Mouse (Mus musculus) testis, adult 2 months (tissue): ENCODE measurements around the gene Psenen. TPM values are rescaled to one million over a fixed set of nuclear protein-coding genes. Genes with fewer than 3 reads are reported as not detected.
A peak's percentile ranks its signal among the peaks of the same experiment; 100 is the strongest.

Experiments
- H3K27ac ChIP-seq: fragments of 200-500 bp; 2 replicates; pipeline ENCODE4 v1.5.1; 2012; ENCODE audit warnings: low read depth, low read length; ENCODE audit not compliant: control insufficient read depth, insufficient read depth
- H3K27me3 ChIP-seq: fragments of 200-500 bp; 2 replicates; pipeline ENCODE4 v1.6.1; 2012; ENCODE audit warnings: mild to moderate bottlenecking, low read length, moderate library complexity; ENCODE audit not compliant: control insufficient read depth, insufficient read depth
- H3K36me3 ChIP-seq: fragments of 200-500 bp; 2 replicates; pipeline ENCODE4 v1.6.1; 2012; ENCODE audit warnings: mild to moderate bottlenecking, low read length; ENCODE audit not compliant: control insufficient read depth, insufficient read depth
- H3K4me1 ChIP-seq: fragments of 200-500 bp; 2 replicates; pipeline ENCODE4 v1.6.1; 2012; ENCODE audit warnings: low read length; ENCODE audit not compliant: control insufficient read depth, insufficient read depth
- H3K4me3 ChIP-seq: fragments of 200-500 bp; 2 replicates; pipeline ENCODE4 v1.5.1; 2012; ENCODE audit warnings: low read depth, mild to moderate bottlenecking, low read length, moderate library complexity, mixed read lengths; ENCODE audit not compliant: control insufficient read depth
- CTCF ChIP-seq: fragments of 200-500 bp; IDR thresholded peaks from 2 replicates; pipeline ENCODE4 v1.5.1; 2012; ENCODE audit warnings: low read depth, mild to moderate bottlenecking, inconsistent platforms, low read length, moderate library complexity; ENCODE audit not compliant: control insufficient read depth, insufficient read depth, insufficient replicate concordance
- POLR2A ChIP-seq: fragments of 200-500 bp; IDR thresholded peaks from 2 replicates; pipeline ENCODE4 v1.6.1; 2012; ENCODE audit warnings: low read depth, mild to moderate bottlenecking, inconsistent platforms, low read length, moderate library complexity; ENCODE audit not compliant: control insufficient read depth
- polyA plus RNA-seq: library from polyadenylated mRNA; depleted of rRNA; stranded (reverse); fragments of >200 nt; gene quantifications from 2 replicates; pipeline ENCODE4 v1.2.3, GENCODE M21; 2012

Psenen gene
- polyA plus RNA-seq, 1 experiment: 167 TPM

- peaks cover 2% of the 10 kb centered on the region for H3K36me3 ChIP-seq
- peaks cover 14% of the 10 kb centered on the region for H3K4me1 ChIP-seq
- no peak overlapping the region for H3K4me3 ChIP-seq
- no peak overlapping the region for H3K27ac ChIP-seq
- no peak for TF ChIP-seq CTCF
- no peak for TF ChIP-seq POLR2A
- H3K27me3 ChIP-seq: no peaks in the 10 kb centered on the region
These were observed 39.2 kb upstream of the Psenen start for GRCm38 (mm10) chr7:30602583-30602982.

DNA sequence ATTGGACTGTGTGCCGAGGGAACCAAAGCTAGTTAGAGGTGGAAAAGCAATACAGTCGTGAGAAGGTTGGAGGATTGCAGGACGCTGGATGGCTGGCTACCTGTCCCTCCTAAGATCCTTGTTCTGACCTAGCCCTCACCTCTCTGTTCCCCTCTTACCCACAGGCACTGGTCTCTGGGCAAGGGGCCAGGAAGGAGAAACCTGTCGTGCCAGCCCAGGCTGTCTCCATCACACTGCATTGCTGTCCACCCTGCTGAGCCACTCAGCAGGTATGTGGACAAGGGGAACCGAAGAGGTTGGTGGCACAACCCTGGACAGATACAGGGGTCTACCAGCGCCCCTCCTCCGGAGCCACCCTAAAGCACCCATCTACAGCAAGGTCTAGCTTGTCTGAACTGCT is 37.2 kb upstream of the Psenen start:
- no peak overlapping the region for H3K27ac ChIP-seq
- peak overlapping the region; percentile 61 for H3K4me3 ChIP-seq

DNA sequence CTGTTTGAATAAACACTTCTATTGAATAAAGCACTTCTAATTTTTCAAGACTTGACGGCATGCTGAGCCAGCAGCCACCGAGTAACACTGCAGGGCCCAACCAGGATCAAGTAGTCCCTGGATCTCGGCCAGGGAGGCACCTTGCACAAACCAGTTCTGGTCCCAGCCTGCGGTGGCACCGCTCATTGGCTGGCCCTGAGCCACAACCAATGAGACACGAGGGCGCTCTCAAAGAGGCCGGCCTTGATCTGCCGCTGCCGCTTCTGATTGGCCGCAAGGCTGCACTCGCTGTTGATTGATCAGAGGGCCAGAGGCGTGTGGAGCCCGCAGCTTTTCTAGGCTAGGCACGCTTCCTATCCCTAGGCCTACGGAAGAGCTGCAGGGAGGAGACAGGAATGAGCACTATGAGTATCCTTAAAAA is 36.5 kb upstream of the Psenen start:
- H3K27me3 ChIP-seq: no peaks in the 10 kb centered on the region
- no peak for TF ChIP-seq CTCF
- 0 out of 2 replicates have a peak, but pooled peaks have one; percentile 10 for TF ChIP-seq POLR2A
- H3K4me3 ChIP-seq: peak overlapping the region; percentile 61
- H3K4me1 ChIP-seq: peaks cover 15% of the 10 kb centered on the region
- H3K36me3 ChIP-seq: peaks cover 2% of the 10 kb centered on the region
- H3K27ac ChIP-seq: peak overlapping the region; percentile 4

More for the DNA sequence above, 37.2 kb upstream of the Psenen start:
- Histone ChIP-seq H3K27me3 (no peaks in the 10 kb centered on the region), H3K36me3 (peaks cover 2% of the 10 kb centered on the region), H3K4me1 (peaks cover 14% of the 10 kb centered on the region)
- TF ChIP-seq POLR2A (no peak), CTCF (no peak)

- H3K27ac ChIP-seq: peak within 1 kb of the TSS; percentile 100
- TF ChIP-seq CTCF (no peak), POLR2A (peak; percentile 90; the same call in 1 of the 2 replicates)
- H3K36me3 ChIP-seq: peaks cover 2% of the 10 kb centered on the region
- no peaks in the 10 kb centered on the region for H3K27me3 ChIP-seq
- H3K4me3 ChIP-seq: peak within 1 kb of the TSS; percentile 97
- peaks cover 20% of the 10 kb centered on the region for H3K4me1 ChIP-seq
These were observed 35.4 kb upstream of the Psenen start, which contains the start of gene Zbtb32 for GRCm38 (mm10) chr7:30598786-30599185. Gene Zbtb32 (minus strand): TSS chr7:30598909.

- H3K27me3 ChIP-seq: no peaks in the 10 kb centered on the region
- peaks cover 25% of the 10 kb centered on the region for H3K4me1 ChIP-seq
- no peak for TF ChIP-seq POLR2A
- no peak for TF ChIP-seq CTCF
- peak overlapping the region; percentile 97 for H3K4me3 ChIP-seq
- H3K27ac ChIP-seq: no peak overlapping the region
- peaks cover 2% of the 10 kb centered on the region for H3K36me3 ChIP-seq
These were observed 33.4 kb upstream of the Psenen start for GRCm38 (mm10) chr7:30596811-30597210.

DNA sequence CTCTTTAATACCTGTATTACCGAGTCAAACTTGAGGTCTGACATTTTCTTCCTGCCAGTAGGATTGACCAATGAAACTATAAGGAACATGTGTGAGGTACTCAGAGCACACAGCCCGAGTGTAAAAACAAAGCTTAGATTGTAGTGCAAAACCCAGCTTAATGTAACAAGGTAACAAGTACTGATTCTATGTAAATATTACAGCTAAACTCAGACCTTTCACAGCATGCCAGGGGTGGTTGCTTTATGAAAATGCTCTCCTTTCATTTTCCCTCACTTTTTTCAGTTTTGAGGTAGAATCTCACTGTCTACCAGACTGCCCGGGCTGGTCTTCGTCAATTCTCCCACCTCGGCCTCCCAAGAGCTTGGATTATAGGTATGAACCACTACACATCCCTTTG is 32.7 kb upstream of the Psenen start:
- Histone ChIP-seq H3K27ac (no peak overlapping the region), H3K36me3 (peaks cover 2% of the 10 kb centered on the region), H3K27me3 (no peaks in the 10 kb centered on the region), H3K4me3 (peak overlapping the region; percentile 52), H3K4me1 (peaks cover 28% of the 10 kb centered on the region)
- no peak for TF ChIP-seq POLR2A
- no peak for TF ChIP-seq CTCF

- no peak overlapping the region for H3K27ac ChIP-seq
- H3K36me3 ChIP-seq: peaks cover 2% of the 10 kb centered on the region
- H3K4me3 ChIP-seq: peak overlapping the region; percentile 62
- no peaks in the 10 kb centered on the region for H3K27me3 ChIP-seq
- TF ChIP-seq POLR2A: no peak
- TF ChIP-seq CTCF: no peak
- H3K4me1 ChIP-seq: peaks cover 27% of the 10 kb centered on the region
These were observed 31.1 kb upstream of the Psenen start for GRCm38 (mm10) chr7:30594510-30595024.
